Mouse (Mus musculus) left cerebral cortex, postnatal 14 days (tissue): ENCODE results near the gene Cramp1l. TPM values are rescaled to one million over a fixed set of nuclear protein-coding genes. Genes with fewer than 3 reads are reported as not detected.

ENCODE experiments used
- DNase-seq, 2 experiments: peaks; one replicate each; pipeline ENCODE4 v3.0.0; 2021 to 2022; ENCODE audit warnings: low spot score in 2 of 2, mixed read lengths in 1 of 2
- intact Hi-C: fragments of 180-260 bp; cut with DNase I; formaldehyde crosslinking; loops from one replicate; pipeline ENCODE4 v1.15.1; 2025
- long read RNA-seq, 2 experiments: library from polyadenylated mRNA; stranded (forward); transcript quantifications; one replicate each; pipeline ENCODE4 v2.0.0; 2021
- total RNA-seq, 2 experiments: library from RNA; stranded (reverse); gene quantifications; 2 replicates each; pipeline ENCODE4 v1.2.3; 2021

Cramp1l gene
- total RNA-seq = 10 to 100 TPM; 26.0 to 27.9 TPM
- long read RNA-seq, experiment 1, partial matches to known transcripts = 1 of 3 reads
- long read RNA-seq, experiment 1, other reads (novel, unspliced or antisense) = 2 of 3 reads
- long read RNA-seq, experiment 2 = 0 reads

DNA sequence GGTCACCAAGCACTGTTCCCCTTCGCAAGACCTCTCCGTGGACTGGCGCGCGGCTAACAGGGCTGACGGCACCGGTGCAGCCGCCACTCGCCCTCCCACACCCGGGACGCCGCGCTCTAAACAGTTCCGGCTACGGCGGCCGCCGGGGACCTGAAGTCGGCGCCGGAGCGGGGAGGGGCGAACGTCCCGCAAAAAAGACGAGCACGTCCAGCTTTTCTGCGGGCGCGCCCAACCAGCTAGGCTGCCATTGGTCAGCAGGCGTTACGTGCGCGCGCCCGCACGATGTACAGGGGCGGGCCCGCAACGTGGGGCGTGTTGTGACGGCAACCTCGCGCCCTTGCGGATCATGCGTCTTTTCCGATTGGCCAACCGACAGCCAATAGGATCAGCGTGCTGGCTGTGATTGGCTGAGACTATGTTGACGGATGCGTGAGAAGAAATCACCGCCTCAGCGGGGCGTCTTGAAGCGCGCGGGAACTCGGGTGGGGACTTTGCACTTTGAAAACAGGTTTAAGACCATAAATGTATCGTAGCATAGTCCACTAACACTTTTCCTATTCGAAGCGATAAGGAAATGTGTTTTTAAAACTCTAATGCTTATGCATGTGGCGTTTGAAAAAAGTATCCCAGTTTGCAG is at the start of gene Cramp1l, which contains the start of gene Ift140:
Cramp1l (minus strand) TSS at position 134 of the 637 bp plus-strand sequence.
Ift140 (plus strand) TSS at position 431 of the 637 bp plus-strand sequence.
- intact Hi-C loops = no loop called here
- peak; percentile 99 to 100 for DNase-seq

DNA sequence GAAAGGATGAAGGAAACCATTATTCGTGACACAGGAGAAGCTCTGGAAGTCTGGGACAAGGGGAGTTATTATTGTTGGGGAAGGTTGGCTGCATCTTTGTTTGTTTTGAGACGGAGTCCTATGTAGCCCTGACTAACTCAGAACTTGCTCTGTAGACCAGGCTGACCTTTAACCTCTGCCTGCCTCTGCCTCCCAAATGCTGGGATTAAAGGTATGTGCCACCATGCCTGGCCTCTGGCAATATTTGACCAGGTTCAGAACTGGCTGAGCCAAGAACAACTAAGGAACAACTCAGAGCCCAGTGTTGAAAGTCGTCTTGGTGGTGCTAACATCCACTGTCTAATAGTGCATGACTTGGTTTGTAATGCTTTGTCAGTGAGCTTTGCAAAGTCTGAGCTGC is 49.6 kb upstream of the Cramp1l start:
- intact Hi-C loops = no loop called here
- no peak for DNase-seq

DNA sequence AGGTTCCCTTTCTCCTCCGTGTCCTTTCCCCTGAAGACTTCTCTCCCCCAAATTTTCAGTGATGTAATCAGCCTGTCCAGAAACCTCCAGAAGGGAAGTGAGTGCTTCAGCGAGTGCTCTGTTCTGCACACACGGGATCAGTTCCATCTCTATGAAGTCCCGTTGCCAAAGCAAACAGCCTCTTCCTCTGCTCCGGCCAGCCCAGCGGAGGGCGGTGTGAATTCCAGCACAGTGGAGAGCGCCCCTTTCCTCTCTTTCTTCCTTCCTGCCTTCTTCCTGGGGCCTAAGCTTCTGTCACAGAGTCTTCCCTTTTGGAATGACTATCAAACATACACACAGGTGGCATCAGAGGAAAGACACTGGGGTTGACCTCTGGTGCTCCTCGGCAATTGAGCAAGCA is 48.8 kb upstream of the Cramp1l start:
- peak in 1 of 2 experiments; percentile 13 for DNase-seq
- intact Hi-C loops = no loop called here

DNA sequence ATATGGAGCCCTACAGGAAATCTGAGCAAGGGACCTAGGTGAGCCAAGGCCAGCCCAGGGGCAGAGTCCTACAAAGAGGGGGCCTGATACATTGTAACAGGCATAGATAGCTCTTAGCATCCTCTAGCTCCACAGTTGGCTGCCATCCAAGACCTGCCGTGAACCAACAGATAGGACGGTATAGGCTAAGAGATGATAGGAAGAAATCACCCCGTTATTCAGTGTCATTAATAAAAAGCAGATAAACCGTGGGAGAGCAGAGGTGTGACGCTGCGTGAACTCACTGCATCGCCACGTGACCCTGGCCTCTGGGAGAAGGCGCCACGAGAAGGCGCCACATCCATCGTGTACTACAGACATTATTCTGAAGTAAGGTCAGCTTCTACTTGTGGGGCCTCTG is 48.3 kb upstream of the Cramp1l start:
- no peak for DNase-seq
- intact Hi-C loops = no loop called here

DNA sequence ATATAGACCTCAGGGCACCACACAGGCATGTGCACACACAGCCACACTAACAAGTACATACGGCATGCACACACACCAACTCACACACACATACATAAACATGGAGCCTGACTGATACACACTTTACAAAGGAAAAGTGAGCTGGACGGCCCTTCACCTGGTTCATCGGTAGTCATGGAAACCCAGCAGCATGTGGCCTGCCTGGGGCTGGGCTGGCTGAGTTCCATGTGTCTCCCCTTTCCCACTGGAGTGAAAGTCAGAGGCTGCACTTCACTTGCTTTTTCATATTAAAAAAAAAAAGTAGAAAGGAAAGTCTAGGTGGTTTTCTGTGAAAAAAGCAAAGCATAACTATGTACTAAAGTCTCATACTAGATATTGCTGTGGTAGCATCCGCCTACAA is 47.7 kb upstream of the Cramp1l start:
- DNase-seq = no peak
- intact Hi-C loops = no loop called here

DNA sequence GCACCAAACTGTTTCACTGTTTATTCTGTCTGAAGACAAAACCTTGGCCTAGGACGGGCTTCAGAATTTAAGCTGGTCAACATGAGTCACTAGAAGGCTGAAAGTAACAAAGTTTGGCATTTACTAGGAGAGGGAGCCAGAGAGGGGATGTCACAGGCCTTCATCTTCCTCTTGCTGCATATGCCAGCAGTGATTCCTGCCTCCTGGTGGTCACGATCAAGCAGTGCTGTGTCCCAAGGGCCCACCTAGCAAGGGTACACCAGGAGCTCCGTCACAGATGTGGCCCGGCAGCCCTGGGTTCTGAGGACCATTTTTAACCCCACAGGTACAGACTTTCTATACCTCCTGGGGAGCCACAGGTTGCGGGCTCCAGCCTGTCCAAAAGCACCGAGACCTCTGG is 41.5 kb upstream of the Cramp1l start:
- no peak for DNase-seq
- intact Hi-C loops = no loop called here

DNA sequence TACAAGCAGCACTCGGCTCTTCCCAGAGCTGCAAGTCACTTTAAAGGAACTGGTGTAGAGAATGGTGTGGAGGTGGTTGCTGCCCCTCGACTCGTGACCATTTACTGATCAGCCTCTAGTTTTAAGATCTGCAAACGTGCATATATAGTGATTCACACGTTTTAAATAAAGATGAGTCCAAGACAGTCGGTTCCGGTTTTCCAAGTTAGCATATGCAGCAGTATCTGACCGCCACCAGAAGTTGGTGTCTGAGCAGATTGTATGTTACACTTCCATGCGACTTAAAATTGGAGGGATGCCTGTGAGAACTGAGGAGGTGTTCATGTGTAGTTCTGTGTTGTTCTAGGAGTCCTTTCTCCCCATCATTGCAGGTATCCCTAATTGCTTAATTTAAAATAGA is 37.7 kb upstream of the Cramp1l start:
- intact Hi-C loops = no loop called here
- peak in 1 of 2 experiments; percentile 72 for DNase-seq

DNA sequence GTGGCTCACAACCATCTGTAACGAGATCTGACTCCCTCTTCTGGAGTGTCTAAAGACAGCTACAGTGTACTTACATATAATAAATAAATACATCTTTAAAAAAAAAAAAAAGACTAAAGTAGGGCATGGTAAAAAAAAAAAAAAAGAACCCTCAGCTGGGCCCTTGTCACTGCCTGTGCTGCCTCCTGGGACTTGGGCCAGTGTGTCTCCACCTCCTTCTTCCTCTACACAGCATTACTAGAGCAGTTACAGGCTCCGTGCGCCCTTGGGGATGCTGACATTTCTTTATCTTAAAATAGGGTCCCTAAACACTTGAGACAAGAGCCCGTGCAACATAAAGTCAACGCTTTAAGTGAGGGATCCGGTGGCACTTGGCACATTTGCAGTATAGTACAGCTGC is 31.6 kb upstream of the Cramp1l start:
- peak in 1 of 2 experiments; percentile 8 for DNase-seq
- intact Hi-C loops = no loop called here

DNA sequence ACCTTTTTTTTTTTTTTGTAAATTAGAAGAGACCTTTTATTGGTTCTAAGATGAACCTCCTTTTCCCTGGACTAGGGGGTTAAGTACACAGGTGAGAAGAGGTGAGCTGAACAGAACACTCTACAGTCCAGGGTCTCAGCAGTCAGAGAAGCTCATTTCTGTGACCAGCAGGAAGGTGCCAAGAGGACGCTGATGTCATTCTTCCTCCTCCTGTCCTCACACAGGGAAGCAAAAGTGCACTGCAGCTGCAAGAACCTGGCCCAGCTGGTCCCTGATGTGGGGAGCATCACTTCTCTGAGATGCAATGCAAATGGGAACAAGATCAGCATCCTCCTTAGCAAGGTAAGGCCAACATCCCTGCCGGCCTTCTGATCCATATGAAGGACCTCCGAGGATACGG is 29.7 kb upstream of the Cramp1l start:
- DNase-seq = no peak
- intact Hi-C loops = no loop called here

DNA sequence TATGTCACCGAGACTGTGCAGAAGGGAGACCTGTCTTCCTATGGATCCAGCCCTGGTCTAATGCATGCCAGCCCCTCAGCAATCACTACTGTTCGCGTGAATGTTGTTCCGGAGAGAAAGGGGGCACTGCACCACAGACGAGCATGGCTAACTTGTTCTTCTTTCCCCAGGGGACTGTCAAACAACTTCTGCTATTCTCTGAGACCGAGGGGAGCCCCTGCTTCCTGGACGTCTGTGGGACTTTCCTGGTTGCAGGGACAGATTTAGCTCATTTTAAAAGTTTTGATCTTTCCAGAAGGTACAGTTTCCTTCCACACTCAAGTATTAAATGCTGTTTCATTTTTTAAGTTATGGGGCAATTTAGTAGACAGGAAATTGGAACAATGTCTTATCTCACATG is 29.3 kb upstream of the Cramp1l start:
- intact Hi-C loops = no loop called here
- no peak for DNase-seq

DNA sequence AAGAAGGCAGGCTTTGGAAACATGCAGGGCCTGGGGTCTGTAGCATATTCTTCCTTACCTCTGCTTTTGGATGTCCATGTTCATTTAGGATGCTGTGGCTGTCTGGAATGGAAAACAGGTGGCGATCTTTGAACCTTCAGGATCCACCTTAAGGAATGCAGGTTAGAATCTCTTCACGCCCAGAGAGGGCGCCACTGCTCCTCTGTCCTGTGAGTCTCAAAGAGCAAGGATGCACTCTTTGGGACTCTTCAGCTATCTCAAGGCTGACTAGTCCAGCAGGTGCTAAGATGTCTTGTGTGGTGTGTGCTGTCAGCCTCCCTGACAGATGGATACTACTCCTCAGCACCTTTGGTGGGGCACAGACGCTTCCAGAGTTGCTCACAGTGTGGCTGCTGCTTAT is 20.6 kb upstream of the Cramp1l start:
- no peak for DNase-seq
- intact Hi-C loops = no loop called here

DNA sequence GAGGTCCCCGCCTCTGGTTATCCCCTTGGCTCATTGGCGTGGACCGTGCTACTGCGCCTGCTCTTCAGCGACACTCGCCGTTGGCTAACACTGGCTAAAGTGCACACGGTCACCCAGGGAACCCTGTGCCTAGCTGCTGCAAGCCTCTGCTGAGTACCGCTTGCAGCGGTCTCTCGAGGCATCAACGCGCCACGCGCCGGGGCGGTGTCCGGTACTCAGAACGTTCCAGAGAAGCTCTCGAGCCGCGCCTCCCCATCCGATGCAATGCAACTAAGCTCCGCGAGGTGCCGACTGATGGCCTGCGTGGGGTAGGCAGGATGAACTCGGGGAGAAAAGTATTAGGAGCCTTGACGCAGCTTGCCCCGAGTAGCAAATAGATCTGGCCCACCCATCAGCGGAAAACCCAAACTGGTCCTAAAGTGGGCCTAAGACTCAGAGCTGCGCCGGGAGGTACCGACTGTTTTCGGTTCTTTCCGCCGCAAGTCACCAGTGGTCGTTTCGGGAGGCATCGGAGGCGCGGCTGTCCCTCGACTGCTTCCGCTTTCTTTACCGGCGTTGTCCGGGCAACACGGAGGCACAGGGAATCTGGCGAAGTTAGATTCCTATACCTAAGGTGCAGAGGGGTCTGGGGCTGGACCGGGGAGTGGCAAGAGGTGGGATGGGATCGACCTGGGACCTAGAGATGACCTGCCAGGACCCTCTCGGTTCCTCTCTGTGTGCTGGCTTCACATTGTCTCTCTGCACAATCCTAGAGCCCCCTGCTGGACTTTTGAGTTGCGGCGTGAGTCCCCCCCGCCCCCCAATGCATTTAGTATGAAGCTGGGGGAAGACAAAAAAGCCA is 924 bp upstream of the Cramp1l start:
- intact Hi-C loops = no loop called here
- DNase-seq = peak; percentile 78 to 87

DNA sequence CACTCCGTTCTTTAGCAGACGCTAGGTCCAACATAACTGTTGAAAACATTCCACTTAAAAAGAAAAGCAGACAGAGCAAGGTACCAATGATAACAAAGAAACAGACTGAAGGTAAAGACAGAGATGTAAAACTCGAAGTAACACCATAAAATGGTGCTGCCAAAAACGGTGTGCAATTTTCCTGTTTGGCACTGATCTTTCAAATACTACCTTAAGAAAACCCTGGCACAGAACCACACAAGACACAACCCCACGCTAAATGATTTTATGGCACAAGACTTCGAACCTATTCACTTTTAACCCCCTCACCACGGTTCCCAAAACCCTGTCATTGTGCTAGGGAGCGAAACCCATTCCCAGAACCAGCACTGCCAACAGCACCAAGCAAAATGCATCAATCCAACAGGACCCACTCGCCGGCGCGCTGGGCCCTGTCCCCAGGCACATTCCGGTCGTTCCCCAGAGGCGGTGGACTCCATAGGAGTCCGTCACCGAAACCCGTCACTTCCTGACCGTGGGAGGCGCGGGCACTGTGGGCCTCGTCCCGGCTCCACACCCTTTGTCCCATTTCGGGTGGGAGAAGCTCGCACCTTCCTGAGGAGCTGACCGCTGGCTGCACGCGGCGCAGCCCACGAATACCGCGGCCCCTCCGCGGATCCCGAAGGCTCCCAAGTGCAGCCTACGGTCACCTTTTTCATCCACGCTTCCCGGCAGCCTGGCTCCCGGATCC is 582 bp downstream of the Cramp1l start:
- DNase-seq = peak; percentile 47 to 54
- intact Hi-C loops = no loop called here

DNA sequence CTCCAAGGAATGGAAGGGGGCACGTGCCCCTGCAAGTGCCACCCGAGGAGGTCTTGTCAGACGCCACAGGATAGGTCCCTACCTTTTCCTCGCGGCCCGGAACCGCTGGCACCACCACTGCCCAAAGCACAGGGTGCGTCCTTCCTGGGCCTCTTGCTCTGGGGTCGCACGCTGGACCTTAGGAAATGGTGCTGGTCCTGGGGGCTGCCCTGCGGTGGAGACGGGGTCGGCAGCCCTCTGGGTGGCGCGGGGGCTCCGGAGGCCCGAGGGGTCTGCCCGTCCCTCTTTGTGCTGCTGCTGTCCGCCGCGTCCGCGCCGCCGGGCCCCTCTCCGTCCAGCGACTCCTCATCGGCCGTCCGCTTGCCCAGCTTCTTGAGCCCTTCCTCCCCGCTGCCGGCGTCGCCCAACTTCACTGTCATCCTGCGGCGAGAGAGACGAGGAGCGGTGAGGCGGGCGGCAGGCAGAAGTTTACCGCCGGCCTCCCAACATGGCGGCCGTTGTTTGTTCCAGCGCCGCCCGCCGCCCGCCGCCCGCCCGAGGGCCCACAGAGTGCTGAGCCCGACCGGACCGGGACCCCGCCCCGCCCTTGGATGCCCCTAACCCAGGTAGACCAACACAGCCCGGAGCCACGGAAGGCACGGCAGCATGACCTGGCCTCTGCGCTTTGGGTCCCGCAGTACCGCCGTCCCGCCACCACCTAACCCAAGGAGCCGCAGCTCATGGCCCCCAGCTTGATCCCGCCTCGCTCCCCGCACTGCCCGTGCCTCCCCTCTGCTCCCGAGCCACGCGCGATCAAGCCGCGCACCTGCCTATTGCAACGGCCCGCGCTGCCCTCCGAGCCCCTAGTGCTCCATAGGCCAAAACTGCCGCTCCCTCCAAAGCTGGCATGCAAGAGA is 1.7 kb downstream of the Cramp1l start:
- intact Hi-C loops = no loop called here

DNA sequence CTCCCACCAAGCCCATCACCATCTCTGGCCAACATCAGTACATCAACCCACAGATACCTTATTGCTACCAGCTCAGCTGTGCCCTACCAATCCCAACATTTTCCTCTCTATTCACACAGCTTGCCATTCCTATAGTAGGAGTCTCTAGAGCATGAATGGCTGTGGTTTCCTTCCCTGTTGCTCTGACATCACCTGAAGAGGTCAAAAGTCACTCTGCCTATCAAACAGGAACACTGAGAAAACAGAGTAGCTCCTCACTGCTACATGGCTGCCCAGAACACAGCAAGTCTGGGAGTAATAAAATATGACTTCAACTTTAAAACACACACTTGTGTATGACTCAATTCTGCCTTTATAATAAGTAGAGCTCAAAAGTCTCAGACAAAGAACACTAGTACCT is 8.1 kb downstream of the Cramp1l start:
- no peak for DNase-seq
- intact Hi-C loops = no loop called here

More for the DNA sequence above, 1.7 kb downstream of the Cramp1l start:
- DNase-seq = peak in 1 of 2 experiments; percentile 4

DNA sequence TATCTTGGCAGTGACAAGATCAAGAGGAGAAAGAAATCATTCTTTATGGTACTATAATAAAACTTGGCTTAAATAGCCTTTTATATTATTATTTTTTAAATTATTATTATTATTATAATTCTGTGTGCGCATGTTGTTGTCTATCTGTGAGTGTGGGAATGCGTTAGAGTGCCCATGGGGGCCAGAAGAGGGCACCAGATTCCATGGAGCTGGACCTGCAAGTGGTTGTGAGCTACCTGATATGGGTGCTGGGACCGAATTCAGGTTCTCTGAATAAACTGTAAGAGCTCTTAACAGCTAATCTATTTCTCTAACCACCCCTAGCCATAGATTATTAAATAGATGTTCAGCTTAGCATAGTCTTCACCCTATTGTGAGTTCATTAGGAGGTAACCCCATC is 10.5 kb downstream of the Cramp1l start:
- intact Hi-C loops = no loop called here
- no peak for DNase-seq

DNA sequence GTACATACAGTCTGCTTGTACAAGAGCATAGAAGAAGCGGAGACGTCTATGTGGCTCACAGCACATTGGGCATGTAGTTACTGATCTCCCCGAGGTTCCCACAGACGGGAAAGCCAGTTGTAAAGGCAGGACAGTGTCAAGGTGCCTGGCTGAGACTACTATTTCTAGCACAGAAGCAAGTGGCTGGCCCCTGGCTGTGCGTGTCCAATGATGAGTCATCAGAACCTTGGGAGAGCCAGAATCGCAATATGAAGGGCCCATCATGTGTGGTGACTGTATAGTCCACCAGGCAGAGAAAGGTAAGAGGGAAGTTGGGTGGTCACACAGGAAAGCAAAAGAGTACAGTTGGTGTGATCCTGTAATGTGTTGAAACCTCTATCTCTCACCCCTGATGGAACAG is 20.9 kb downstream of the Cramp1l start:
- no peak for DNase-seq
- intact Hi-C loops = no loop called here

DNA sequence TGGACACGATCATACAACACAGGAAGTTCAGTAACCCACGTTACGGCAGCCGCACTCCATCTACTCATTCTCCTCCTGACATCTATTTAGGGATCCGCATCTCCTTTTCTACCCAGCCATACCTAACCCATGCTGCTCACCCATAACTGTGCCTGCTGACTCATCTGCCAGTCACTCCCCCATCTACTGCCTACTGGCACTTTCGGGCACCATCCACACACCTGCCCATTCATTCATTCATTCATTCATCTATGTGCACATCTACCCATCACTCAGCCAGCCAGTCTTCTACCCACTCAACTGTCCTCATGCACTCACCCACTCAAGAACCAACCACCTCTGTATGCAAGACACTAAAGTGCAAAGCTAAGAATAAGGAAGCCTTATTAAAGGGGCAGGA is 28.4 kb downstream of the Cramp1l start:
- no peak for DNase-seq
- intact Hi-C loops = no loop called here
